Mouse (Mus musculus): ENCODE measurements around the gene Dnajc4.

Gene Dnajc4

GRCm38 (mm10) chr19:6947742-6948141 is 44.6 kb downstream of the Dnajc4 start:
- DNase-seq = no peak

GRCm38 (mm10) chr19:6943709-6944108 is 48.7 kb downstream of the Dnajc4 start:
- no peak for DNase-seq

- peak in 1 of 2 experiments; percentile 32 for DNase-seq
Measured at GRCm38 (mm10) chr19:6942764-6943163, 49.6 kb downstream of the Dnajc4 start.

DNA sequence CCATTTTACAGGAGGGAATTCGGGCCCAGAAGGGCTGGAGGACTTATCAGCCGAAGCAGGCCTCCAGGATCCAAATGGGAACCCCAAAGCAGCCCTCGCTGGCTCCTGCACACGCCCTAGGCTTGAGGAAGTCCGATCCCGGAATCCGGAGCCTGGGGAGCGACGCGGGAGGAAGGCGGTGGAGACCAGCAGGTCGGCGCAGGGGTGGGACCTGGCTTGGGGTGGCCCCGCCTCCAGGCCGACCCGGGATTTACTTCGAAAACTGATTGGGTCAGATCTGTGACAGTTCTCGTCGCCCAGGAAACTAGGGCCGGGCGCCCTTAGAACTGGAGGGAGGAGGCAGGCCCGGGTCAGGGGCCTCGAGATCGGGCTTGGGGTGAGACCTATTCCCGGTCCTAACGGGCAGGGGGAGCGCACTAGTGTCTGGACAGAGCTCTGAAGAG is 50.1 kb downstream of the Dnajc4 start, which contains the start of gene Gpr137:
TSS of gene Gpr137 (minus strand) at position 232 of the 443 bp plus-strand sequence.
- DNase-seq = peak; percentile 89 to 92

GRCm38 (mm10) chr19:6941372-6942248 is 50.8 kb downstream of the Dnajc4 start, which contains the start of gene Bad:
Gene Bad, plus strand, starts transcription at chr19:6941861.
- DNase-seq = peak; percentile 97 to 98

- peak; percentile 31 to 50 for DNase-seq
Measured at GRCm38 (mm10) chr19:6940396-6941351, 51.7 kb downstream of the Dnajc4 start.

GRCm38 (mm10) chr19:6939106-6940002 is 53.0 kb downstream of the Dnajc4 start:
- peak; percentile 33 to 48 for DNase-seq
